Mouse (Mus musculus) activated CD4-positive, CD25-positive, alpha-beta regulatory T cell, adult 4 months (primary cell): ENCODE measurements around the gene Agr2. TPM values are rescaled to one million over a fixed set of nuclear protein-coding genes. Genes with fewer than 3 reads are reported as not detected.

Source experiments
- ATAC-seq: one replicate; pipeline ENCODE4 v1.8.0; 2017
- polyA plus RNA-seq, 2 experiments: library from polyadenylated mRNA; unstranded; fragments of 100-300 nt; shearing (Covaris generic); gene quantifications; one replicate each; pipeline ENCODE4 v1.2.1; 2017

Agr2 gene
- polyA plus RNA-seq: not detected

GRCm38 (mm10) chr12:35992711-35993110 lies at the start of gene Agr2:
Agr2 (plus strand) TSS chr12:35992907.
- ATAC-seq: no peak

GRCm38 (mm10) chr12:35951757-35952156 lies 41.0 kb upstream of the Agr2 start:
- no peak for ATAC-seq

- peak; percentile 83 for ATAC-seq
These were observed 35.5 kb upstream of the Agr2 start for GRCm38 (mm10) chr12:35957235-35957634.

GRCm38 (mm10) chr12:35966098-35966767 lies 26.5 kb upstream of the Agr2 start:
- ATAC-seq: no peak

GRCm38 (mm10) chr12:35966768-35967141 lies 26.0 kb upstream of the Agr2 start:
- ATAC-seq: no peak

- ATAC-seq: no peak
These were observed 16.8 kb upstream of the Agr2 start for GRCm38 (mm10) chr12:35975898-35976297.

- ATAC-seq: no peak
These were observed 15.0 kb upstream of the Agr2 start for GRCm38 (mm10) chr12:35977633-35978246.

GRCm38 (mm10) chr12:35979625-35980024 lies 13.1 kb upstream of the Agr2 start:
- no peak for ATAC-seq

- no peak for ATAC-seq
These were observed 10.9 kb upstream of the Agr2 start for GRCm38 (mm10) chr12:35981732-35982360.

GRCm38 (mm10) chr12:35983472-35983871 lies 9.2 kb upstream of the Agr2 start:
- no peak for ATAC-seq

- no peak for ATAC-seq
These were observed 8.0 kb upstream of the Agr2 start for GRCm38 (mm10) chr12:35984743-35985142.

GRCm38 (mm10) chr12:35993583-35993982 lies 876 bp downstream of the Agr2 start:
- no peak for ATAC-seq

GRCm38 (mm10) chr12:35994098-35994497 lies 1.4 kb downstream of the Agr2 start:
- no peak for ATAC-seq

GRCm38 (mm10) chr12:35995799-35996198 lies 3.1 kb downstream of the Agr2 start:
- peak; percentile 50 for ATAC-seq

GRCm38 (mm10) chr12:36004714-36005113 lies 12.0 kb downstream of the Agr2 start:
- ATAC-seq: no peak

- no peak for ATAC-seq
These were observed 14.9 kb downstream of the Agr2 start for GRCm38 (mm10) chr12:36007581-36007980.

GRCm38 (mm10) chr12:36008364-36009047 lies 15.8 kb downstream of the Agr2 start:
- ATAC-seq: no peak

GRCm38 (mm10) chr12:36013216-36013910 lies 20.7 kb downstream of the Agr2 start:
- no peak for ATAC-seq

GRCm38 (mm10) chr12:36017791-36018190 lies 25.1 kb downstream of the Agr2 start:
- ATAC-seq: no peak

- peak; percentile 91 for ATAC-seq
These were observed 26.9 kb downstream of the Agr2 start for GRCm38 (mm10) chr12:36019572-36019971.

- no peak for ATAC-seq
These were observed 27.4 kb downstream of the Agr2 start for GRCm38 (mm10) chr12:36020081-36020480.

GRCm38 (mm10) chr12:36020710-36021109 lies 28.0 kb downstream of the Agr2 start:
- ATAC-seq: no peak

- no peak for ATAC-seq
These were observed 33.4 kb downstream of the Agr2 start for GRCm38 (mm10) chr12:36026126-36026525.
